Mouse (Mus musculus): ENCODE results near the gene Uba52. TPM values are rescaled to one million over a fixed set of nuclear protein-coding genes. Genes with fewer than 3 reads are reported as not detected.

Gene Uba52
- polyA plus RNA-seq, 1 experiment from 2014 or later = 877 TPM

DNA sequence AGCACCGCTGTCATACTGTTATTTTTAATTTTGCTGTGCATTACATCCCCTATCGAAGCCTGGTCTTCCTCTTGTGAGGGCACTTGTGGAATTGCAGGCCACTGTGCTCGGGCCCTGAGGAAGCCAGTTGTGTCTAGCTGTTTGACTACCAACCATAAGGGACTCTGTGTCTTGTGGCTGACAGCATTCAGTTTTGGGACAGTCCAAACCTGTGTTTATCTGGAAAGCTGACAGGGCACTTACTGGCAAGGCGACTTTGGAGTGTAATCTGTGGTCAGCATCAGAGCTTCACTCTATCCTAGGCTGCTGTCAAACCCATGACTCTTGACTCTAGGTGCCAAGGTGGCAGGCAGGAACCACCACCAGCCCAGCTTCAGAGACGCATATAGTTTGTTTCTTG lies 30.5 kb upstream of the Uba52 start:
- peak overlapping the region; percentile 74; the same call in 1 of the 2 replicates for H3K4me3 ChIP-seq
- DNase-seq (ENCODE audit: low spot score) = no peak

DNA sequence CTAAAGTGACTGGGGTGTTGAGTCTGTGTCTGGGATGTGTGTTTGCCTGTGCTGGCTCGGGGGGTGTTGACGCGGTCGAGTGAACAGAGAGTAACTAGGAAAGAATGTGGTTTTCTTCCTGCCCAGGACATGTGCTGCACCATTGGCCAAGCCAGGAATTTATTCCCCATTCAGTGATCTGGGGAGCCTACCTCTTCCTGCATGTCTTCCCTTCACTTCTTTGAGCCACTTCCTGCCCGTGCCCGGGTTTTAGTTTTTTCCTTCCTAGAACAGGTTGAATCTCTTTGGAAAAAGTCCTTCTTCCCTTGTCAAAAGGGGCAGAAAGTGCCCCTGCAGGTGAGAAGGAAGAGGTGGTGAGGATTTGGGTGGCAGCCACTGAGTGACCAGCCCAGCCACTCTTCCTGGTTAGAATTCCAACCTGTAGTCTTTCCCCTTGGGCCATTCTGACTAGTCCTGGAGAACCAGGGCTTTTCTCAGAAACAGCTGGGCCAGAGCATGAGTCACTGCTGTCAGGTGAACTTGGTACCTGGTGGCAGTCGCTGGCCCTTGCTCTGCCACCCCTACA lies 30.0 kb upstream of the Uba52 start:
- no peak for DNase-seq (ENCODE audit: low spot score)
- H3K27me3 ChIP-seq (ENCODE audit: low read depth, poor library complexity, severe bottlenecking) = no peaks in the 10 kb centered on the region
- peaks cover 22% of the 10 kb centered on the region for H3K36me3 ChIP-seq
- H3K27ac ChIP-seq = peak overlapping the region; percentile 87; the same call in 1 of the 2 replicates
- peak overlapping the region; percentile 74 for H3K4me3 ChIP-seq
- WGBS = 71% methylated on average over 7 of the region's 7 CpGs
- H3K9me3 ChIP-seq (replicated peaks) = no peaks in the 10 kb centered on the region
- peaks cover 39% of the 10 kb centered on the region for H3K4me1 ChIP-seq

More for the DNA sequence above, 30.5 kb upstream of the Uba52 start:
- no peaks in the 10 kb centered on the region for H3K27me3 ChIP-seq (ENCODE audit: low read depth, poor library complexity, severe bottlenecking)
- peaks cover 39% of the 10 kb centered on the region for H3K4me1 ChIP-seq
- H3K27ac ChIP-seq = no peak overlapping the region
- H3K36me3 ChIP-seq = peaks cover 17% of the 10 kb centered on the region
- 87% methylated on average over 5 of the region's 5 CpGs for WGBS
- no peaks in the 10 kb centered on the region for H3K9me3 ChIP-seq (replicated peaks)

DNA sequence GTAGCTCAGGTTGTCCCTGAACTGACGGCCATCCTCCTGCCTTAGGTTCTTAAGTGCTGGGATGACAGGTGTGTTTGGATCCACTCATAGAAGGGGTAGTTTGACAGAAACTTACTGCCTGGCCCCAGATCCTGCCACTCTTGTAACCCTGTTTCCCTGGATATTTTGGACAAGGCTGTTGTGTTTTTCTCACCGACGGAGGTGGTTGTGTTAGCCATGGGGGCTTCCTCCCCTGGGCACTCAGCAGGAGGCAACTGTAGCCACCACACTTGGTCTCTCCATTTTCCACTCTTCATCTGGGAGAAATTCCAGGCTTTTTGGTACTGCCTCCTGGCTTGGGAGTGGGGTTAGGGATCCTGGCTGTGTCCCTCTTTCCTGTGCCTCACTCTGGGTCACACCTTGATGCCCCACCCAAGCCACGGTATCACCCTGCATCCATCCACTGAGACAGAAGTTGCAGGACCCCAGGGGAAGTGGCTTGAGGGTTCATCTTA lies 29.5 kb upstream of the Uba52 start:
- Histone ChIP-seq H3K27me3 (ENCODE audit: low read depth, poor library complexity, severe bottlenecking) (no peaks in the 10 kb centered on the region), H3K36me3 (peaks cover 27% of the 10 kb centered on the region), H3K9me3 (replicated peaks) (no peaks in the 10 kb centered on the region), H3K27ac (peak overlapping the region; percentile 87), H3K4me3 (peak overlapping the region; percentile 74), H3K4me1 (peaks cover 39% of the 10 kb centered on the region)
- WGBS = 15% methylated on average over 4 of the region's 4 CpGs
- no peak for DNase-seq (ENCODE audit: low spot score)

DNA sequence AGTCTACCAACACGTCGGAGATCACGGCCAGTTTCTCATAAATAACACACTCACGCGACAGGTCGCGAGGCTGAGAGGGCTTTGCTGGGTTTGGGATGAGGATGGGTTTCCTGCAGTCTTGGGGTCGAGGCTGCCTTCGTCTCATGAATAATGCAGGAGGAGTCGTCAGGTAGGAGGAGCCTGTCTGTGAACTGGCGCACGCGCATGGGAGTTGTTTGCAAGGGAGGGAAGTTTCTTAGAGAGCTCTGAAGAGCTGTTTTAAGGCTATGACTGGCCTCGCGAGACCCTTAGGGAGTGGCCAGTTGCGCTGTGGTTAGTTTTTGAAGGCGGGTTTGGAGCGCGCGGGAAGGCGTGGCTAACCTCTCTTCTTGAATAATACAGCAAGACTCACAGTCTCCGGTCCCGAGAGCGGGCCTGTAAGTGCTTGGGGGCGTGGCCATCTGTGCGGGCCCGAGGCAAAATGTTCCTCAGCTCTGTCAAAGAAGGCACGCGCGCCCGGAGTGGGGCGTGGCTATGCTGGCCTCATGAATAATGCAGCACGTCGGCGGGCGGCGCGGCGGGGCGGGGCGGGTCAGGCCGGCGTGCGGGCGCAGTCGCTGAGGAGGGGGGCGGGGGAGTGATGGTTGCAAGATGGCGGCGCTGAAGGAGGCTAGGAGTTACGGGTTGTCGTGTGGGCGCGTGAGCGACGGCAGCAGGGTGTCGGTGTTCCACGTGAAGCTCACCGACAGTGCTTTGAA lies 28.6 kb upstream of the Uba52 start, which contains the start of gene Ell:
Ell (plus strand) TSS at position 381 of the 737 bp plus-strand sequence.
- under 1% methylated on average over 58 of the region's 58 CpGs for WGBS
- H3K27ac ChIP-seq = peak within 1 kb of the TSS; percentile 87
- peak within 1 kb of the TSS; percentile 74 for H3K4me3 ChIP-seq
- H3K9me3 ChIP-seq (replicated peaks) = no peaks in the 10 kb centered on the region
- peaks cover 38% of the 10 kb centered on the region for H3K4me1 ChIP-seq
- H3K27me3 ChIP-seq (ENCODE audit: low read depth, poor library complexity, severe bottlenecking) = no peaks in the 10 kb centered on the region
- H3K36me3 ChIP-seq = peaks cover 31% of the 10 kb centered on the region
- peak; percentile 100 for DNase-seq (ENCODE audit: low spot score)

DNA sequence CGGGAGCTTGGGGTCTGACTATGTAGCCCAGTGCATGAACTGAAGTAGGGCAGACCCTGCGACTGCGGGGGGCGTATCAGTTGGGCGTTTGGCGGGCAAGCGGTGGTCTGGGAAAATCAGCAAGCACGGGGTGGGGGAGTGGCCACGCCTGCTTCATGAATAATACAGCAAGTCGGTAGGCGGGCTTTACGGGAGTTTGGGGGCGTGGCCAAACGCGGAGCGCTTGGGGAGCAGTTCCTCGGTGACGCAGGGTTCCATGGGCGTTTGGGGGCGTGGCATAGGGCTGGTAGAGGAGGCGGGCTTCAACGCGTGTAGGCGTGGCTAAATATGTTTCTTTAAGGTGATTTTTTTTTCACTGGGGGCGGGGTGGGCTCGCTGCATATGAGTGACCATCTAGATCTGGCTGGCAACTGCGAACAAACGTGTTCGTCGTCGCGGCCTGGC lies 28.1 kb upstream of the Uba52 start:
- WGBS = under 1% methylated on average over 32 of the region's 32 CpGs
- Histone ChIP-seq H3K4me1 (peaks cover 32% of the 10 kb centered on the region), H3K4me3 (peak overlapping the region; percentile 74)

DNA sequence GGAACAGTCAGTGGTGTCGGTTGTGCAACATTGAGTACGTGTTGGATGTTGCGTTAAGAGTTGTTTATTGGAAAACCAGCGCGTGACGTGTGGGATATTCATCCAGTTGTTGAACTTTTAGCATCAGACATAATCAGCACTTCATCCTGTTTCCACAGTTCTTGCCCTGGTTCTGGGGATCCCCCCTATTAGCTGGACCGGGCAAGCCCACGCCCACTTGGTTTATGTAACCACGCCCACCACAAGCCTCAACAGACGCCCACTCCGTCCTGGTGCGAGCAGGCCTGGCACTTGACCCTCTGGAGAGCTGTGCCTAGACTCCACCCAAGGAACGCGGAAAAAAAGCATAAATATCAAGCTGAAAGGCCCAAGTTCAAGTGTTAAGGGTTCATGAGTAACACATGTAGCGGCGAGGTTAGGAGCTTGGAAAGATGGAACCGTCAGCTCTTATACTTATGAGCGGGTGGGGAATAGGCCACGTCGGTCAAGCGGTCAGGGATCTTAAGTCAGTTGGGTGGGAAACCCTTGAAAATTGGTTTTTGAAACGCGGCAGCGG lies 27.5 kb upstream of the Uba52 start:
- DNase-seq (ENCODE audit: low spot score) = peak; percentile 58
- 14% methylated on average over 24 of the region's 24 CpGs for WGBS
- H3K9me3 ChIP-seq (replicated peaks) = no peaks in the 10 kb centered on the region

More for the DNA sequence above, 28.1 kb upstream of the Uba52 start:
- Histone ChIP-seq H3K27me3 (ENCODE audit: low read depth, poor library complexity, severe bottlenecking) (no peaks in the 10 kb centered on the region), H3K36me3 (peaks cover 37% of the 10 kb centered on the region), H3K9me3 (replicated peaks) (no peaks in the 10 kb centered on the region), H3K27ac (peak overlapping the region; percentile 87)
- peak; percentile 100 for DNase-seq (ENCODE audit: low spot score)

DNA sequence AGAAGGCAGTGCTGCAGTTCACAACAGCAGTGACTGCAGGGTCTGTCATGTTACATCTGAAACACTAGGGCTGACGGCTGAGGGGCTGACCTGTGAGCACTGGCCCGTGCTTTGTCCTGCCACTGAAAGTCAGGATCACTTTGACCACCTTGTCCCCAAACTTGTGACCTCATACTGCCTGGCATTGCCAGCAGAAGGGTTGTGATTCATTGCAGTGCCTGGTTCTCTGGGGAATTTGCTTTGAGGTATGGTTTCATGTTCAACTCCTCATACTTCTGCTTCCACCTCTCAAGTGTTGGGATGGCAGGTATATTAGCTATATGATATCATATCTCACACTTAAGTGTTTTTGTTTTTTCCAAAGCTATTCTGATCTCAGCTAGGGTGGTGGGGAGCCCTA lies 25.1 kb upstream of the Uba52 start:
- WGBS = 84% methylated on average over 2 of the region's 2 CpGs
- DNase-seq (ENCODE audit: low spot score) = no peak
- H3K36me3 ChIP-seq = peaks cover 67% of the 10 kb centered on the region
- no peak overlapping the region for H3K4me3 ChIP-seq
- H3K4me1 ChIP-seq = peaks cover 18% of the 10 kb centered on the region
- H3K27me3 ChIP-seq (ENCODE audit: low read depth, poor library complexity, severe bottlenecking) = no peaks in the 10 kb centered on the region
- H3K9me3 ChIP-seq (replicated peaks) = no peaks in the 10 kb centered on the region
- H3K27ac ChIP-seq = no peak overlapping the region

More for the DNA sequence above, 27.5 kb upstream of the Uba52 start:
- Histone ChIP-seq H3K36me3 (peaks cover 43% of the 10 kb centered on the region), H3K27ac (peak overlapping the region; percentile 87), H3K4me1 (peaks cover 28% of the 10 kb centered on the region), H3K4me3 (peak overlapping the region; percentile 74), H3K27me3 (ENCODE audit: low read depth, poor library complexity, severe bottlenecking) (no peaks in the 10 kb centered on the region)

DNA sequence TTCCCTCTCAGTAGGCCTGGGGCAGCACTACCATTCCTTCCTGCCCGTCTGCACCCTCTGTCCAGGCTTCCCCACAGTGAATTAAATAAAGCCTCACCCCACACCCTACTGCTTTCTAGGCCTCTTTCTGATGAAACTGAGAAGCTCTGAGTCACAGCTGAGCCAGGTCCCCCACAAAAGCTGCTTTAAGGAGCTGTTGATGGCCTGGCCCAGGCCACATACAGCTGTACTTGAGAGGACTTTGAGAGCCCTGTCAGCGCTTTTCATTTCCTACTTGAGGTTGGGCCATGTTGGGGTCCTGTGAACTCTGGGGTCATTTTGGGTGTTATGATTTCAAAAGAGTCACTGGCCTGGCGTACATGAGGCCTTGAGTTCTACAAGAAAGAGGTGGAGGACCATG lies 24.6 kb upstream of the Uba52 start:
- H3K36me3 ChIP-seq = peaks cover 71% of the 10 kb centered on the region
- H3K4me3 ChIP-seq = no peak overlapping the region
- H3K4me1 ChIP-seq = peaks cover 14% of the 10 kb centered on the region
- H3K9me3 ChIP-seq (replicated peaks) = no peaks in the 10 kb centered on the region
- no peaks in the 10 kb centered on the region for H3K27me3 ChIP-seq (ENCODE audit: low read depth, poor library complexity, severe bottlenecking)
- no peak for DNase-seq (ENCODE audit: low spot score)
- 95% methylated on average over 3 of the region's 3 CpGs for WGBS
- H3K27ac ChIP-seq = no peak overlapping the region

DNA sequence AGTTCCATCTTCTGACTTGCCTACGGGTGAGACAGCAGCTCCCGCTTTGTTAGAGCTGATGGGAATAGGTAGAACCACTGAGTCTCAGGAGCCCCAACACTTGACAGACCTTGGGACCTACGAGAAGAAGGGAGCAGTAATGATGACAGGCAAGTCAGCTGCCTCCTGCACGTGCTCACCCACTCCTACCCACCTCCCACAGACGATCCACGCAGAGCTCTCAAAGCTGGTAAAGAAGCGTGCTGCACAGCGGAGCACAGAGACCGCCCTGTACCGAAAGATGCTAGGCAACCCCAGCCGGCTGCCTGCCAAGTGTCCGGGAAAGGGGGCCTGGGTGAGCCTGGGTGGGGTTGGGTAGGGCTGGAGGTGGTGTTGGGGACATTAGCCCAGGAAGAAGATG lies 23.7 kb upstream of the Uba52 start:
- 96% methylated on average over 12 of the region's 12 CpGs for WGBS
- H3K9me3 ChIP-seq (replicated peaks) = no peaks in the 10 kb centered on the region

DNA sequence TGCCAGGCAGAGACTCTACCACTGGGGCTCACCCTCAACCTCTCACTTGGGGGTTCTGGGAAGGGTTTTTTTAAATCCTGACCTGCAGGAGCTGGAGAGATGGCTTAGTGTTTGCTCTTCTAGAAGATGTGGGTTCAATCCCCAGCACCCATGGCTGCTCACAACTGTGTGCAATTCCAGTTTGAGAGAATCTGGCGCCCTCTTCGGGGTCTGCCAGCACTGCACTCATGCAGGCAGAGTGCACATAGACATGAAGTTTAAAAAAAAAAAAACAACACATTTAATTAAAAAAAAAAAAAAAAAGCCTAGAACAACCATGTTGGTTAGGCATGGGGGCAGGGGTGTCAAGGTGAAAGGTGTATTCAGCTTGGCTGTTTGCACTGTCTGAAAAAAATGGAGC lies 19.7 kb upstream of the Uba52 start:
- Histone ChIP-seq H3K4me1 (peaks cover 23% of the 10 kb centered on the region), H3K36me3 (peaks cover 62% of the 10 kb centered on the region), H3K4me3 (no peak overlapping the region), H3K9me3 (replicated peaks) (no peaks in the 10 kb centered on the region), H3K27ac (no peak overlapping the region), H3K27me3 (ENCODE audit: low read depth, poor library complexity, severe bottlenecking) (no peaks in the 10 kb centered on the region)
- WGBS = 96% methylated on average over 2 of the region's 2 CpGs
- no peak for DNase-seq (ENCODE audit: low spot score)

More for the DNA sequence above, 23.7 kb upstream of the Uba52 start:
- H3K27me3 ChIP-seq (ENCODE audit: low read depth, poor library complexity, severe bottlenecking) = no peaks in the 10 kb centered on the region
- no peak overlapping the region for H3K27ac ChIP-seq
- no peak overlapping the region for H3K4me3 ChIP-seq
- no peak for DNase-seq (ENCODE audit: low spot score)
- peaks cover 81% of the 10 kb centered on the region for H3K36me3 ChIP-seq
- peaks cover 12% of the 10 kb centered on the region for H3K4me1 ChIP-seq

DNA sequence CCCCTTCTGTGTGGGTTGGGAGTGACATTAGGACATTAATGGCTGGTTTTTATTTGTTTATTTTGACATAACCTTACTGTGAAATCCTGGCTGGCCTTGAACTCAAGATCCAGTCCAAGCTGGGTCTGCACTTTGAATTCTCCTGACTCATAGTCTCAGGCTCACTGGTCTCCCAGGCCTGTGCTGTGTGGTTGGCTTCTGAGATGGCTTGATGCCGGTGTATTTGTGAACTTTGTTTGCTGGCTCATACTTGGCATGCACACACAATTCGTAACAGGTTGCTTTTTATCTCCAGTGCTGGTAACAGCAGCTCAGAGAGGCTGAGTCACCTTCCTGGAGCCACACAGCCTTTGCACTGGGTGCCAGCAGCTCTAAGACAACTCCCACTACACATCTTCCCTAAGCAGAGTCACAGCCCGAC lies 19.1 kb upstream of the Uba52 start:
- WGBS = 97% methylated on average over 3 of the region's 3 CpGs
- DNase-seq (ENCODE audit: low spot score) = no peak
- Histone ChIP-seq H3K4me1 (peaks cover 23% of the 10 kb centered on the region), H3K9me3 (replicated peaks) (no peaks in the 10 kb centered on the region), H3K27me3 (ENCODE audit: low read depth, poor library complexity, severe bottlenecking) (no peaks in the 10 kb centered on the region), H3K4me3 (no peak overlapping the region), H3K27ac (no peak overlapping the region), H3K36me3 (peaks cover 56% of the 10 kb centered on the region)

DNA sequence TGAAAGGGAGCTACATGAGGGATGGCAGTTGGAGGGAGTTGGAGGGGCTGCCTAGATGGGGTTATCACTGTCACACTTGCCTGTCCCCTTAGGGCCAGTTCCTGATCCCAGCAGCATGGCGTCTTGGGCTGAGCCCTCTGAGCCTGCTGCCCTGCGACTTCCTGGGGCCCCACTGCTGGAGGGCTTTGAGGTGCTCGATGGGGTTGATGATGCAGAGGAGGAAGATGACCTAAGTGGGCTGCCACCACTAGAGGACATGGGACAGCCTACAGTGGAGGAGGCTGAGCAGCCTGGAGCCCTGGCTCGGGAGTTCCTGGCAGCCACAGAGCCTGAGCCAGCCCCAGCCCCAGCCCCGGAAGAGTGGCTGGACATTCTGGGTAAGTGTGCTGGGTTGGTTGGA lies 18.7 kb upstream of the Uba52 start:
- no peak for DNase-seq (ENCODE audit: low spot score)
- no peaks in the 10 kb centered on the region for H3K27me3 ChIP-seq (ENCODE audit: low read depth, poor library complexity, severe bottlenecking)
- H3K4me1 ChIP-seq = peaks cover 23% of the 10 kb centered on the region
- no peak overlapping the region for H3K27ac ChIP-seq
- H3K4me3 ChIP-seq = peak overlapping the region; percentile 9; the same call in 1 of the 2 replicates
- no peaks in the 10 kb centered on the region for H3K9me3 ChIP-seq (replicated peaks)
- peaks cover 52% of the 10 kb centered on the region for H3K36me3 ChIP-seq
- WGBS = 86% methylated on average over 5 of the region's 5 CpGs
